Mouse (Mus musculus) thymus, adult 2 months (tissue): ENCODE data around the gene Sult3a1.

Experiments used
- CTCF ChIP-seq: fragments of 200-500 bp; IDR thresholded peaks from 2 replicates; pipeline ENCODE4 v1.5.1; 2012; ENCODE audit warnings: mild to moderate bottlenecking, control low read depth, low read length, moderate library complexity, borderline replicate concordance; ENCODE audit not compliant: control insufficient read depth, poor library complexity, insufficient read depth; ENCODE audit errors: extremely low read depth
- POLR2A ChIP-seq: fragments of 200-500 bp; IDR thresholded peaks from 2 replicates; pipeline ENCODE4 v1.6.1; 2012; ENCODE audit warnings: mild to moderate bottlenecking, low read length, control low read depth, moderate library complexity; ENCODE audit not compliant: control insufficient read depth, poor library complexity, insufficient read depth; ENCODE audit errors: extremely low read depth

DNA sequence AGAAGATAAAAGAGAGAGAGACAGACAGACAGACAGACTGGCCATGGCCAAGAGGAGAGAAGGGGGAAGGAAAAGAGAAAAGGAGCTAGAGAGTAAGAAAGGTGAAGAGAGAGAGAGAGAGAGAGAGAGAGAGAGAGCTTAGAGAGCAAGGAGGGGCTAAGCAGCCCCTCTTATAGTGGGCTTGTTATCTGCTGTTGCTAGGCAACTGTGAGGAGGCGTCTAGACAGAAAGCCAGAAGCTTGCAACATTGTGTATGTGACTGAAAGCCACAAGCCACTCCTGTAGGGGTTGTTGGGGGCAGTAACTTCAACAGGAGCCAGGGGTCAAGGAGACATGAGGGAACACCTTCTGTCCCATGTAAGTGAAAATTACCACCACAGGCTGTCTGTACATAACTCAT, 45.7 kb upstream of the Sult3a1 start:
- TF ChIP-seq CTCF (no peak), POLR2A (no peak)
